Mouse (Mus musculus) liver, embryonic 11.5 days (tissue): Measurements from ENCODE around the gene Rab8b. TPM values are rescaled to one million over a fixed set of nuclear protein-coding genes. Genes with fewer than 3 reads are reported as not detected.
A peak's percentile ranks its signal among the peaks of the same experiment; 100 is the strongest.
"Not testable (repeated sequence)": the region's sequence is repeated elsewhere in the genome, so short reads cannot be mapped to it uniquely, and the experiment has no call there.

ENCODE experiments used
- ATAC-seq: fragments of 200-750 bp; cut with Nextera tagmentation; replicated peaks from 2 replicates; pipeline ENCODE4 v1.8.0; 2017; ENCODE audit warnings: moderate number of reproducible peaks, mild to moderate bottlenecking, moderate TSS enrichment, moderate library complexity; ENCODE audit not compliant: low FRiP score
- DNase-seq: peaks from one replicate; pipeline ENCODE4 v3.0.0-alpha.2; 2017; ENCODE audit warnings: low spot score
- H3K27ac ChIP-seq: fragments of 300-500 bp; sonication (generic); 2 replicates; pipeline ENCODE4 v1.5.1; 2014; ENCODE audit warnings: mild to moderate bottlenecking, low read depth, low read length, control low read depth
- H3K27me3 ChIP-seq: fragments of 300-500 bp; sonication (generic); replicated peaks from 2 replicates; pipeline ENCODE4 v1.6.1; 2014; ENCODE audit warnings: low read length, mixed read lengths; ENCODE audit not compliant: control insufficient read depth, insufficient read depth
- H3K36me3 ChIP-seq: fragments of 300-500 bp; sonication (generic); 2 replicates; pipeline ENCODE4 v1.6.1; 2014; ENCODE audit warnings: mild to moderate bottlenecking, low read length, moderate library complexity, mixed read lengths; ENCODE audit not compliant: control insufficient read depth, insufficient read depth
- H3K4me1 ChIP-seq: fragments of 300-500 bp; sonication (generic); replicated peaks from 2 replicates; pipeline ENCODE4 v1.6.1; 2014; ENCODE audit warnings: low read length, mixed read lengths; ENCODE audit not compliant: control insufficient read depth, insufficient read depth
- H3K4me2 ChIP-seq: fragments of 300-500 bp; sonication (generic); 2 replicates; pipeline ENCODE4 v1.6.1; 2014; ENCODE audit warnings: mild to moderate bottlenecking, control low read depth, moderate library complexity
- H3K4me3 ChIP-seq: fragments of 300-500 bp; sonication (generic); 2 replicates; pipeline ENCODE4 v1.5.1; 2014; ENCODE audit warnings: low read depth, low read length, control low read depth
- H3K9ac ChIP-seq: fragments of 300-500 bp; sonication (generic); 2 replicates; pipeline ENCODE4 v1.6.1; 2014; ENCODE audit warnings: low read depth, low read length, control low read depth
- H3K9me3 ChIP-seq: fragments of 300-500 bp; sonication (generic); 2 replicates; pipeline ENCODE4 v1.6.1; 2016; ENCODE audit warnings: low read length, inconsistent platforms, mixed read lengths; ENCODE audit not compliant: control insufficient read depth
- WGBS: fragments of 180-500 bp; shearing (Covaris S2); extraction: QIAGEN DNeasy Blood & Tissue Kit; methylation state at CpG from one replicate; pipeline ENCODE4 v1.1.7; 2014; 5-methylcytosine and 5-hydroxymethylcytosine counted together
- polyA plus RNA-seq: library from polyadenylated mRNA; unstranded; fragments of >200 nt; fragmentation: Nextera tagmentation; extraction: Ambion mirVana; gene quantifications from 2 replicates; pipeline ENCODE4 v1.2.1, GENCODE M21; 2014

Rab8b gene
- polyA plus RNA-seq, 1 experiment from 2014 or later, result 43.1 TPM

- ATAC-seq, DNase-seq, H3K9ac ChIP-seq, H3K27me3 ChIP-seq, H3K4me3 ChIP-seq, H3K9me3 ChIP-seq, H3K36me3 ChIP-seq: not testable (repeated sequence)
- Histone ChIP-seq H3K4me1 (peaks cover 76% of the 10 kb centered on the region), H3K27ac (peak overlapping the region; percentile 90), H3K4me2 (peak overlapping the region; percentile 42)
- 57% methylated on average over 5 of the region's 5 CpGs for WGBS
These were observed 6.1 kb downstream of the Rab8b start for GRCm38 (mm10) chr9:66913254-66913934.

GRCm38 (mm10) chr9:66912304-66912703, 7.2 kb downstream of the Rab8b start:
- H3K4me1 ChIP-seq, result peaks cover 74% of the 10 kb centered on the region
- peaks cover 4% of the 10 kb centered on the region; the same call in 1 of the 2 replicates for H3K36me3 ChIP-seq
- no peak overlapping the region for H3K4me2 ChIP-seq
- no peak for ATAC-seq
- no peaks in the 10 kb centered on the region for H3K27me3 ChIP-seq
- H3K27ac ChIP-seq, result no peak overlapping the region
- H3K9me3 ChIP-seq, result no peaks in the 10 kb centered on the region
- no peak for DNase-seq
- no peak overlapping the region for H3K9ac ChIP-seq
- no peak overlapping the region for H3K4me3 ChIP-seq

- DNase-seq (no peak), ATAC-seq (no peak)
- Histone ChIP-seq H3K27me3 (no peaks in the 10 kb centered on the region), H3K36me3 (peaks cover 4% of the 10 kb centered on the region), H3K9me3 (no peaks in the 10 kb centered on the region), H3K9ac (no peak overlapping the region), H3K4me3 (no peak overlapping the region), H3K27ac (no peak overlapping the region), H3K4me2 (no peak overlapping the region), H3K4me1 (peaks cover 62% of the 10 kb centered on the region)
- 70% methylated on average over 5 of the region's 5 CpGs for WGBS
These were observed 8.8 kb downstream of the Rab8b start for GRCm38 (mm10) chr9:66910677-66911076.

GRCm38 (mm10) chr9:66909922-66910321, 9.6 kb downstream of the Rab8b start:
- 56% methylated on average over 7 of the region's 7 CpGs for WGBS
- no peak overlapping the region for H3K27ac ChIP-seq
- no peak overlapping the region for H3K4me3 ChIP-seq
- H3K9me3 ChIP-seq, result no peaks in the 10 kb centered on the region
- no peak for DNase-seq
- peaks cover 4% of the 10 kb centered on the region for H3K36me3 ChIP-seq
- peak overlapping the region; percentile 18; the same call in 1 of the 2 replicates for H3K4me2 ChIP-seq
- H3K4me1 ChIP-seq, result peaks cover 55% of the 10 kb centered on the region
- no peak overlapping the region for H3K9ac ChIP-seq
- no peak for ATAC-seq
- no peaks in the 10 kb centered on the region for H3K27me3 ChIP-seq

GRCm38 (mm10) chr9:66907746-66908397, 11.6 kb downstream of the Rab8b start:
- WGBS, result 70% methylated on average over 5 of the region's 5 CpGs
- no peaks in the 10 kb centered on the region for H3K9me3 ChIP-seq
- no peaks in the 10 kb centered on the region for H3K27me3 ChIP-seq
- no peak overlapping the region for H3K27ac ChIP-seq
- no peak overlapping the region for H3K9ac ChIP-seq
- peaks cover 4% of the 10 kb centered on the region for H3K36me3 ChIP-seq
- peaks cover 37% of the 10 kb centered on the region for H3K4me1 ChIP-seq
- no peak overlapping the region for H3K4me3 ChIP-seq
- H3K4me2 ChIP-seq, result no peak overlapping the region
- no peak for ATAC-seq
- DNase-seq, result no peak

- no peak for ATAC-seq
- peaks cover 30% of the 10 kb centered on the region for H3K4me1 ChIP-seq
- WGBS, result 93% methylated on average over 8 of the region's 8 CpGs
These were observed 12.4 kb downstream of the Rab8b start for GRCm38 (mm10) chr9:66907126-66907525.

GRCm38 (mm10) chr9:66905990-66906389, 13.5 kb downstream of the Rab8b start:
- DNase-seq, result no peak

More at GRCm38 (mm10) chr9:66907126-66907525, 12.4 kb downstream of the Rab8b start:
- Histone ChIP-seq H3K27ac (no peak overlapping the region), H3K36me3 (peaks cover 5% of the 10 kb centered on the region), H3K4me3 (no peak overlapping the region), H3K4me2 (no peak overlapping the region), H3K27me3 (no peaks in the 10 kb centered on the region), H3K9me3 (no peaks in the 10 kb centered on the region), H3K9ac (no peak overlapping the region)
- no peak for DNase-seq

GRCm38 (mm10) chr9:66899526-66899925, 20.0 kb downstream of the Rab8b start:
- Histone ChIP-seq H3K9me3 (no peaks in the 10 kb centered on the region), H3K9ac (no peak overlapping the region), H3K4me3 (no peak overlapping the region), H3K27me3 (no peaks in the 10 kb centered on the region), H3K36me3 (0 out of 2 replicates have a peak, but pooled peaks cover 3% of the 10 kb centered on the region), H3K27ac (peak overlapping the region; percentile 63; the same call in 1 of the 2 replicates), H3K4me1 (peaks cover 39% of the 10 kb centered on the region), H3K4me2 (no peak overlapping the region)
- 74% methylated on average over 4 of the region's 4 CpGs for WGBS
- DNase-seq (no peak), ATAC-seq (no peak)

More at GRCm38 (mm10) chr9:66905990-66906389, 13.5 kb downstream of the Rab8b start:
- H3K36me3 ChIP-seq, result peaks cover 7% of the 10 kb centered on the region
- no peaks in the 10 kb centered on the region for H3K27me3 ChIP-seq
- H3K9me3 ChIP-seq, result no peaks in the 10 kb centered on the region
- no peak for ATAC-seq
- no peak overlapping the region for H3K9ac ChIP-seq
- no peak overlapping the region for H3K4me2 ChIP-seq
- no peak overlapping the region for H3K27ac ChIP-seq
- WGBS, result 90% methylated on average over 9 of the region's 9 CpGs
- peaks cover 21% of the 10 kb centered on the region for H3K4me1 ChIP-seq
- no peak overlapping the region for H3K4me3 ChIP-seq
